Mouse (Mus musculus) embryo, embryonic 11 days (tissue): Measurements from ENCODE around the gene Actl6a.
A peak's percentile ranks its signal among the peaks of the same experiment; 100 is the strongest.
"Not testable (repeated sequence)": the region's sequence is repeated elsewhere in the genome, so short reads cannot be mapped to it uniquely, and the experiment has no call there.

ENCODE experiments used
- DNase-seq: peaks from one replicate; pipeline ENCODE4 v3.0.0-alpha.2; 2015

Gene Actl6a

GRCm38 (mm10) chr3:32705647-32706348 lies at the start of gene Actl6a:
Actl6a (plus strand) TSS chr3:32706298.
- DNase-seq, result not testable (repeated sequence)

DNA sequence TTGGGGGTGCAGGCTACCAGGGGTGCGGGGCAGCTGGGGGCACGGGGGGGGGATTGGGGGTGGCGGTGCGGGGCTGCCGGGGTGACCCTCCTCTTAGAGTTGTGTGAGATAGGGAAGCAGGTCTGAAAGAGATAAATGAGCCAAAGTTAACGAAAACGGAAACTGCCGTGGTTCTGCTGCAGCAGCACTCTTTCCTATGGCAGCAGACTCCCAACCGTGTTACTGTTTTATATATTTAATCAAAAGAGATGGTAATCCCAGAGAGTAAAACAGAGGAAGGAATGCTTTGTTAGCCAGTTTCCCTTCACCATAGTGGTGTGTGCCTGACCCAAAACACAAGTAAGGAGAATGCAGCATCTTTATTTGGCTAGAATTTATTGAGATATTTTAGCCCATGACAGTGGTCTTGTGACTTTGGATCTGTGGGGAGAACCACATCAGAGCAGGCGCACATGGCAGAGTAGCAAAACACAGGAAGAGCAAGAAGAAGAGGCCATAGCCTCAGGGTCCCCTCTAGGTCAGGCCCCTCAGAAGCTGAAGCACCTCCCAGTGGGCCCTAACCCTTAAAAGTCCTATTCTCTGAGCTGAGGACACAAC lies 49.6 kb upstream of the Actl6a start:
- no peak for DNase-seq

- DNase-seq, result no peak
Measured at GRCm38 (mm10) chr3:32658401-32658800, 47.7 kb upstream of the Actl6a start.

GRCm38 (mm10) chr3:32658821-32659220 lies 47.3 kb upstream of the Actl6a start:
- DNase-seq, result peak; percentile 5

GRCm38 (mm10) chr3:32659506-32659905 lies 46.6 kb upstream of the Actl6a start:
- DNase-seq, result no peak

GRCm38 (mm10) chr3:32660276-32660675 lies 45.8 kb upstream of the Actl6a start:
- DNase-seq, result no peak

DNA sequence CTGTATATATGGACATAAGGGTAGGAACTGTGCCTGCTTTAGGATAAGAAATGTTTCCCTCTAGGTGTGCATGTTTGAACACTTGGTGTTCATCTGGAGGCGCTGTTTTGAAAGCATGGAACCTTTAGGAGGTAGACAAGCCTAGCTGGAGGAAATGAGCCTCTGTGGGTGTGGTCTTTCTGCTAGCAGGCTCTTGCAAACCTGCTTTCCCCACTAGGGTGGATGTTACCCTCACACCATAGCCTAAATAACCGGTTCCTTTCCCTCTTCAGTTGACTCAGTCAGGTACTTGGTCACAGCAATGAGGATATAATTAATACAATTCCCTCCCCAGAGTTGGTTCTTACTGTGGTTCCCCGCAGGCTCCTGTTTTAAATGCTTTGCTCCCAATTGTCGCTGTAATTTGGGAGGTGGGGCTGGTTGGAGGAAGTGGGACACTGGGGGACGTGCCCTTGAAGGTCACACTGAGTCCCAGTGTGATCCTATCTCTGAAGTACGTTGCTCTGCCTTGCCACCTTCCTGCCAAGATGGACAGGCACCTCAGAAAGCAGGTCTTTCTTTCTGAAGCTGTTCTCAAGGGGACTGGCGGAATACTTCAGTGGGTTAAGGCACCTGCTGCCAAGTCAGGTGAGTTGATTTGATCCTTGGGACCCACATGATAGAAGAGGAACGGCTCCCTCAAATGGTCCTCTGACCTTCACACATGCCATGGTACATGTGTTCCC lies 45.1 kb upstream of the Actl6a start:
- no peak for DNase-seq

- DNase-seq, result no peak
Measured at GRCm38 (mm10) chr3:32661556-32661930, 44.6 kb upstream of the Actl6a start.

DNA sequence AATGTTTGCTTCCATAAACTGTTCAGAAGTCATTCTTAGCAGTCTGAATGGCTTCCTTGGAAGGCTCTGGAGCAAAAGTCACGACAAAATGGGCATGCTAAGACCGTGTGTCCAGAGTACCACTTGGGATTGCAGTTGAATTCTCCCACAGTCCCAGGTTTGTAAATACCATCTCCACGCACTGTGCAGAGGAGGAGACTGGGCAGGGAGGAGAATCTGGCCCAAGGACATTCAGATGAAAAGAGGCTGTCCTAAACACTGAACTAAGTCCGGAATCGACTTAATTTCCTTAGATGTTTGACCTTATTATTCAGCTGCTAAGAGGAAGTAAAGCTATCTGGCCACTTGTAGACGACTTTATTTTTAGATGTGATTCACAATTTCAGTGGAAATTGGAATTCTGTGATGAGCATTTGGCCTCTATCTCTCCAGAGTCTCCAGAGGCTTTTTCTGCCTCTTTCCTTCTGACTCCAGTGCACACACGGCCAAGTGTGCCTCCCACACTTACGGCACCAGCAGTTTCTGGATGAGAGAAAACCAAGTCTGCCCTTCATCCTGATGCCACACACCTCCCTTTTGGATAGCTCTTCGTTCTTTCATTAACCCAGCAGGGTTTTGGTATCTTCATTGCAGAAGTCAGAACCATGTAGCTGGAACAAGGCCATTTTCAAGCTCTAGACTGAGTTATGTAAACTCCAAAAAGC lies 37.7 kb upstream of the Actl6a start:
- no peak for DNase-seq

DNA sequence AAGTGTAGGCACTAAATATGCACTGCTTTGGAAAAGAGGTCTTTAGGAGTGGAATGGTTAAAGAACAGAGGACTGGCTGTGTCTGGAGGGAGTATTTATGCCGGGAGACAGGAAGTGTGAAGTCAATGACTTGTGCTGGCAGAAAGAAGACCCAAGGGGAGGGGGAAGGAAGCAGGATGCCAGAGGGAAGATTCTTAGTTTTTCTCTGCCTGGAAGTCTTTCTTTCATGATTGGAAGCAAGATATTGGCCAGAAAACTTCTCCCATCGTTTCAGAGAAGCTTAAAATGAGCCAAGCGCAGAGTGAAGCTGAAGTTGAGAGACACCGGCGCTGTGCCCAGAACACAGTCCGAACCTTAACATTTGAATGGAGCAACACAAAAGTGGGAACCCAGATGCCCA lies 36.9 kb upstream of the Actl6a start:
- no peak for DNase-seq

GRCm38 (mm10) chr3:32670196-32670595 lies 35.9 kb upstream of the Actl6a start:
- no peak for DNase-seq

DNA sequence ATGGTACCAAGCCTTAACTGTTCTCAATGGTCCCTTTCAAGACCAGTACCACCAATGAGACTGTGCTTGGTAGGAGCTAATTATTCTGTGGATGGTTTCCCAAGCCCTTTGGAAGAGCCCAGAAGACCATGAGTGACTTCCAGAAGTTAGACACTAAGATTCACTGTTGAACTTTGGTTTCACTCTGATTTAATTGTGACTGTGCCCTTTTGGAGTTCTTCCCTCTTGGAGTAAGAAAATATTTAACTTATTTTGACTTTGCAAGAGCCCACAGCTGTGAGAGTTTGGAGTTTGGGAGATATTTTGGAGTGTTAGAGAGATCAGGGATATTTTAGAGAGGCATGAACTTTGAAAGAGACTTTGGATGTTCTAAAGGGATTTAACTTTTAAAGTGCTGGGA lies 32.9 kb upstream of the Actl6a start:
- no peak for DNase-seq

- DNase-seq, result no peak
Measured at GRCm38 (mm10) chr3:32676393-32676792, 29.7 kb upstream of the Actl6a start.

- no peak for DNase-seq
Measured at GRCm38 (mm10) chr3:32682910-32683531, 23.1 kb upstream of the Actl6a start.

GRCm38 (mm10) chr3:32684631-32685030 lies 21.5 kb upstream of the Actl6a start:
- DNase-seq, result no peak

- no peak for DNase-seq
Measured at GRCm38 (mm10) chr3:32686537-32686936, 19.6 kb upstream of the Actl6a start.

DNA sequence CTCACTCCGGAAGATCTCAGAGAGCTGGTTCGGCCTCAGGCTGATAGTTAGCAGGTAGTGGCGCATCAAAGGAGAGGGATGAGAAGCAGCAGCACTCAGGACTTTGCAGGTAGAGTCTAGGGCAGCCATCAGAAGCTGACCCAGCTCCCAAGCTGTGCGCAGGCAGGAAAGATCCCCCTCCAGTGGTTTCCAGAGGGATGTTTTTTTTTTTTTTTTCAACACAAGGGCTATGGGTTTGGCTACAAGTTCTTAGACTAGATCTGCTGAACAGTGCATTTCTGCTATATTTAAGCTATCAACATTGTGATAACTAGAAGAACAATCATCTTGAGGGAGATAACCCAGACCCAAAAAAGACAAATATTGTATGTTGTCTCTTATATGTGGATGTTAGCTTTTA lies 18.9 kb upstream of the Actl6a start:
- DNase-seq, result no peak

GRCm38 (mm10) chr3:32689567-32689999 lies 16.5 kb upstream of the Actl6a start:
- no peak for DNase-seq

- DNase-seq, result no peak
Measured at GRCm38 (mm10) chr3:32690008-32690407, 16.1 kb upstream of the Actl6a start.

DNA sequence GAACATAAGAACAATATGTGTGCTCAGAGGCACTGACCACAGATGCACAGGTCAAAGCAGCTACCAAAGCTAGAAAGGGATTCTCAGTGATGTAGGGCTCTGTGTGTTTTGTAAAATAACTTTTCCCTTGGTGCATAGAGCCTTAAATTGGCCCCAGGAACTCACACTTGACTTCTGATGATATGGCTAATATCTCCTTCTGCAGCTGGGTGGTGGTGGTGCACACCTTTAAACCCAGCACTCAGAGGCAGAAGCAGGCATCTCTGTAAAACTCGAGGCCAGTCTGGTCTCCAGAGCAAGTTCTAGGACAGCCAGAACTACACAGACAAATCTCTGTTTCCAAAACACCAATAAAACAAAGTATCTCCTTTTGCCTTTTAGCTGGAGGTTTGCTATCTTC lies 15.2 kb upstream of the Actl6a start:
- DNase-seq, result no peak

DNA sequence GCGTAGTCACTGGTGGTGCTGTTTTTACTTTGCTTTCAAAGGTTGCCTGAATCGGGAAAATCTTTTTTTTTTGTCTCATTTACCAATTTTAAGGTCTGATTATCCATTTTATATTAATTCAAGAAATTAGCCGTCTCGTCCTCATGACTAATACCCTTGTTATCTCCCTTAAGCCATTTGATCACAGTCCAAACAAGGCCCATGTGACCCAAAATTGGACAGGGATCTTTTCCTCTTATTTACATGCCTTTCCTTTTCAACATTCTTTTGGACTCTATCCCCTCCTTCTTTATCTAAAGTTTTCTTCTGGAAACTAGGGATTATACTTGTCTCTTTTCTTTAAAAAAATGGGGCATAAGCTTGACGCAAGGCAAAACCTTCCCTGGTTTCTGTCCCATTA lies 14.3 kb upstream of the Actl6a start:
- DNase-seq, result no peak

GRCm38 (mm10) chr3:32694211-32694610 lies 11.9 kb upstream of the Actl6a start:
- no peak for DNase-seq
